Mouse (Mus musculus) spleen, postnatal 14 days (tissue): ENCODE measurements at regions not wholly inside any gene's neighbourhood (a gene's known extent, or its start where the extent isn't known, plus 50 kb on each side); places are given as distances from the start of the nearest gene placed in this dataset.

Experiments used
- DNase-seq, 2 experiments: peaks; one replicate each; pipeline ENCODE4 v3.0.0; 2021 to 2022; ENCODE audit warnings: low spot score in 2 of 2

DNA sequence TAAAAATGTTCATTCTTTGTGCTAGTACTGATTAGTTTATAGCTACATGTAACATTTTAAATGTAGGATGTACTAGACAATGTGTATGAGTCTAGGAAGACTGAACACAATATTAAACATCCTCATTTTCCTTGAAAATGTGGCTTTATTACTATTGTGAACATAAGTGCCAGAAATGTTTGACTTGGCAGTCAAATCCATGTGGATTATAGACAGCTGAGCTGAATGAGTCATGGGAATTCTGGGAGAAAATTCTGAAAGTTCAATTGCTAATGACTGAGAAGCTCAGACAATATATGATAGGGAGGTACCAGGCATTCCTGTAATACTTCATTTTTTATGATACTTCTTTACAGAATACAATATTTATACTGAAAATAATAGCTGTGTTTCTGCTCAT lies 761.5 kb upstream of the Zeb2 start:
- no peak for DNase-seq

DNA sequence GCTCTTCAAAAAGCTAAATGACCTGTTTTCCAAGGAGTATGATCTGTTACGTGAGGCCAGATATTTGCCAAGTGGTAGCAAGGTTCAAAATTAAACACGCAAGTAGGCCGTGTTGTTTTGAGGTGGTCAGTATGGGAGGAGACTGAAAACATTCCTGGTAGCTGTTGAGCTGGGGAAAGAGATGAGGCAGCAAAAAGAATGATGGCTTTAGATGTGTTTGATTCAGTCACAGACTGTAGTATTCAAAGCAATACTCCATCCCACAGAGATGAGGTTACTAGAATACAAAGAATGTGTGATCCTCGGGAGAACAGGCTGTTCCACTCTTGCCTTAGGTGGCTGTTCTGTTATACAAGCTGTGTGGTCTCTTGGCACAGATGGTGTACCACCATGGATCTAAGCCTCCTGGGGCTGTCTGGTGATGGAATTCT lies 742.7 kb upstream of the Zeb2 start:
- no peak for DNase-seq

DNA sequence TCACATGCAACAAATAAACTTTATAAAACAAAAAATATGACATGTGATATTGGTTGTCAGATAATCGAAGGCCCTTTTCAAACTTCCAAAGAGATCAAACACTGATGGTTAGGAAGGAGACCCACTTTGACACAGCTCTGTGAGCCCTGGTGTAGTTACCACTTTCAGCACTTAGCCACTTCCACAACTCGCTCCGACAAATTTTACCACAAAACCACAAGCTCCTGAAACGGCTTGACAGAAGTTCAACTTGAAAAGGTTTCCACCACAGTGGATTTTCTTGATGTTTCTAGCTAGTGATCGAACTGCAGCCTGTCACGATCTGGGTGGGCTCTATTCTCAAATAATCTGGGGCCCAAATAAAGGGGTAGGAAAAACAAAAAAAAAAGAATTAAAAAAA lies 742.2 kb upstream of the Zeb2 start:
- DNase-seq = no peak

- no peak for DNase-seq
Observed at GRCm38 (mm10) chr2:45850018-45850605, 732.9 kb upstream of the Zeb2 start.

- DNase-seq = no peak
Observed at GRCm38 (mm10) chr2:45840389-45840788, 723.2 kb upstream of the Zeb2 start.

DNA sequence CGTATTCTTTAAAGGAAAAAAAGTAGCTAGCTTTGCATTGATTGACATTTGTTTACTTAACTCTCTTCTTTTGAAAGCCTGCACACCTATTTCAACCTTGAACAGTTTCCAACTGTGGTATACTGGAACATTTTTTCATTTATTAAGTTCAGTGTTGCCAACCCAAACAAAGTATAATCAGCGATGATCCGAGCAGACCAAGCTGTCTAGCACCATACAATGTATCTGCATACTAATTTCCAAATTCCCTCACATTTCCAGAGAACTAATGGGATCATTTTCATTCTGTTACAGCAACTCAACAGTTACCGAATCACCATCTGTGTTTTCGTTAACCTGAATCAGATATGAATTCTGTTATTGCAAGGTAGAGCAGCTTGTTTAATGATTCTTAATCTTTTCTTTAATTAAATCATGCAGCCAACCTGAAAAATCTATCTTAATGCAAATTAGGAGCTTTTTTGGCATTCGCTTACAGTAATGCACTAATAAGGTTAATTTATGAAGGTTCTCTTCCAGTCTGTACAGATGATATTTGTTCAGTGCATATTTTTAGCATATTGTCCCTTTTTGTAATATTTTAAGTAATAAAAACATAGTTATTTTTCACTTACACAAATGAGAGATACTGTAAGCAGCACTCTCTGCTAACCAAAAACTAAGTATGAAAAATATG lies 719.5 kb upstream of the Zeb2 start:
- DNase-seq = no peak

DNA sequence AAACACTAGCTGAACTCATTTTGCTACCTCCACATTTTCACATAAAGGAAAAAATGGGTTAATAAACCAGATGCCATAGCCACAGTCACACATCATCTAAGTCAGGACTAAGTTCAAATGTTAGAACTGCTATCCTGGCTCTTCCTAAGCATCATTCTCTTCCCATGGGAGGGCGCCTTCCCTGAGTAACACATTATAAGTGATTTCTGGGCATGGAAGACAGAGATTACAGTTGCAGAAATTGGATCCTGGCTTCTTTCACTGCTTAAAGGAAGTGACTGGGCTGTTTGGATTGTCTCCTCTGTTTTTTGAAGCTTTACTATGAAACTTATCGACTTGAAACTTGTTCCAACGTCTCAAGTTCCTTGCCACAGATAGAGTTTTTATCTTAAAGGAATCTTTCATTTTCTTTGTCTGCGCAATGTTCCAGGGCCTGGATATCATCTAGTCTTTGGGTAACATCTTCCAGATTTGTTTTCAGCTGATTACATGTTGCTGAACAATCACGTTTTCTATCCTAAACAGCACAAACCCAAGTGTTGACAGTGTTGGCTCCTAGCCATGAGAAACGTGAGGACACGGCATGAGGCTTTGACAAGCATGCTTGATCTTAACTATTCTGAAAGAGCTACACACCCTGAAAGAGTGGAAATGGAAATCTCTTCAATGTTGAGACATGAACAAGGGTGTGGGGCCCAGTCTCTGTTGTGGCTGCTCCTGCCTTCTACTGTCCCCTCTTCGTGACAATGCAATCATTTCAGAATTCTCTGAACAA lies 700.9 kb upstream of the Zeb2 start:
- no peak for DNase-seq

GRCm38 (mm10) chr2:45814741-45815140 lies 697.5 kb upstream of the Zeb2 start:
- no peak for DNase-seq

DNA sequence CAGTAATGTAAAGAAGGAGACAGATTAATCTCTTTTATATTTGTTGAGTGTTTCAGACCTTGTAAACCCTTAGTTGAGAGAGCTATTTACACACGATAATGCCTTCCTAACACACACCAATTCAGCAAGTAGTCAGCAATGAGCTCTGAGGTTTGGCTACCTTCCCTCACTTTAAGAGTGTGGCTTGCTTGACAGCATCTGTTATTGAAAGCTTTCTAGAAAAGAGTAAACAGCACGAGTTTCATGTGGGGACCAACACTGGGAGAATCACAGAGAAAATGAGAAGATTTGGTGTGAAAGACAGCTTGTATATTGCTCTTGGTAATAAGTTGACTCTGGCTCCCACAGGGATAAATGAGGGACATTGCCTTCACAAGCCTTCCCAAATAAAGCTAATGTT lies 688.1 kb upstream of the Zeb2 start:
- DNase-seq = no peak

GRCm38 (mm10) chr2:45800131-45800530 lies 682.9 kb upstream of the Zeb2 start:
- DNase-seq = no peak

DNA sequence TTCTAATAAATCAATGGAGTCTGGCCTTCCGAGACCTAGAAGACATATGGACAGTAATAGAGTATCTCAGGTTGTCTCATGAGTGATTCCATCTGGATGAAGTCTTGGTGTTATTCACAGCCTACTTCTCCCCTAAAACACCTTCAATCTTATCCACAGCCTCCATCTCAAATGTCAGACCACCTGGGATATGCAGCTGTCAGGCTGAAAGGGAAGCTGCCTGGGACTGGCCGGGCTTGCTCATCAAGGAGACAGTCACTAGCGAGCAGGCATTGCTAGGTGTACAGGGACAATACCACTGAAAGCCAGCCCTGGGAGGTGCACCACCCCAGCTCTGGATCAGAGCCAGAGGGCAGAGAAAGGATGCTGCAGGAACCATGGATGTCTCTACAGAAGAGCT lies 676.4 kb upstream of the Zeb2 start:
- DNase-seq = no peak

GRCm38 (mm10) chr2:45789739-45790138 lies 672.5 kb upstream of the Zeb2 start:
- DNase-seq = no peak

GRCm38 (mm10) chr2:45787732-45788390 lies 670.7 kb upstream of the Zeb2 start:
- DNase-seq = no peak

DNA sequence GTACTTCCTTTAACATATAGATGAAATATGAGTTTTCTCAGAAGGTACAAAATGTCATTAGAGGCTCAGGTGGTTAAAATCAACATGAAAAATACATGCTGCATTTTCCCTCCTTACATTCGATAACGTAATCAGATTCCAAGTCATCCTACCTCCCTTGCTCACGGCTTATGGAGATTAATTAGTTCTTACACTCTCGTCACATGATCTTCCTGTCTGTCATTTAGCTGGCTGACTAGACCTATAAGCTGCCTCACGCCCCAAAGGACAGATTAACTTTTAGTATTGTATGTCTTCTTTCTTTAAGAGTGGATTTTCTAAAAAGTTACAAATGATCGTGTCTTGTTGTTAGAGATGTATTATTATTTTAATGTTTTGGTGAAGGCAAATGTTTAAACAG lies 669.6 kb upstream of the Zeb2 start:
- DNase-seq = no peak

GRCm38 (mm10) chr2:45785684-45786083 lies 668.5 kb upstream of the Zeb2 start:
- no peak for DNase-seq

- DNase-seq = no peak
Observed at GRCm38 (mm10) chr2:45783634-45784412, 666.6 kb upstream of the Zeb2 start.

- no peak for DNase-seq
Observed at GRCm38 (mm10) chr2:45777466-45777865, 660.3 kb upstream of the Zeb2 start.

GRCm38 (mm10) chr2:45776485-45777135 lies 659.4 kb upstream of the Zeb2 start:
- no peak for DNase-seq

GRCm38 (mm10) chr2:45775691-45776090 lies 658.5 kb upstream of the Zeb2 start:
- DNase-seq = no peak

- no peak for DNase-seq
Observed at GRCm38 (mm10) chr2:45774416-45774815, 657.2 kb upstream of the Zeb2 start.

GRCm38 (mm10) chr2:45757176-45757575 lies 640.0 kb upstream of the Zeb2 start:
- no peak for DNase-seq
